Mouse (Mus musculus): ENCODE data around the gene Ets1. TPM values are rescaled to one million over a fixed set of nuclear protein-coding genes. Genes with fewer than 3 reads are reported as not detected.

Gene Ets1
- polyA plus RNA-seq, 1 experiment from 2014 or later, result 115 TPM

GRCm38 (mm10) chr9:32740751-32741387 lies 104.8 kb downstream of the Ets1 start:
- H3K4me1 ChIP-seq (replicated peaks; ENCODE audit: control insufficient read depth, insufficient read depth, low read length), result peaks cover 20% of the 10 kb centered on the region
- no peak overlapping the region for H3K9ac ChIP-seq (ENCODE audit: low read length)
- ATAC-seq (ENCODE audit: low read depth), result peak; percentile 21; the same call in 1 of the 2 replicates
- H3K9me3 ChIP-seq (ENCODE audit: control insufficient read depth, low read length), result no peaks in the 10 kb centered on the region
- no peak overlapping the region for H3K4me3 ChIP-seq (ENCODE audit: low read length)
- H3K36me3 ChIP-seq (ENCODE audit: control insufficient read depth, insufficient read depth, low read length), result peaks cover 32% of the 10 kb centered on the region
- WGBS, result 52% methylated on average over 12 of the region's 12 CpGs
- no peak overlapping the region for H3K4me2 ChIP-seq (ENCODE audit: low read depth, low read length)
- no peaks in the 10 kb centered on the region for H3K27me3 ChIP-seq (ENCODE audit: control insufficient read depth, insufficient read depth, low read depth, low read length)
- H3K27ac ChIP-seq (ENCODE audit: low read length), result no peak overlapping the region

GRCm38 (mm10) chr9:32741681-32742080 lies 105.7 kb downstream of the Ets1 start:
- Histone ChIP-seq H3K27ac (ENCODE audit: low read length) (no peak overlapping the region), H3K27me3 (ENCODE audit: control insufficient read depth, insufficient read depth, low read depth, low read length) (no peaks in the 10 kb centered on the region), H3K4me3 (ENCODE audit: low read length) (no peak overlapping the region), H3K36me3 (ENCODE audit: control insufficient read depth, insufficient read depth, low read length) (peaks cover 30% of the 10 kb centered on the region), H3K9me3 (ENCODE audit: control insufficient read depth, low read length) (no peaks in the 10 kb centered on the region), H3K4me1 (replicated peaks; ENCODE audit: control insufficient read depth, insufficient read depth, low read length) (peaks cover 22% of the 10 kb centered on the region), H3K9ac (ENCODE audit: low read length) (no peak overlapping the region), H3K4me2 (ENCODE audit: low read depth, low read length) (no peak overlapping the region)
- no peak for ATAC-seq (ENCODE audit: low read depth)
- 87% methylated on average over 2 of the region's 2 CpGs for WGBS

- Histone ChIP-seq H3K4me1 (replicated peaks; ENCODE audit: control insufficient read depth, insufficient read depth, low read length) (peaks cover 22% of the 10 kb centered on the region), H3K4me3 (ENCODE audit: low read length) (no peak overlapping the region), H3K36me3 (ENCODE audit: control insufficient read depth, insufficient read depth, low read length) (peaks cover 22% of the 10 kb centered on the region), H3K4me2 (ENCODE audit: low read depth, low read length) (no peak overlapping the region), H3K9ac (ENCODE audit: low read length) (no peak overlapping the region), H3K27me3 (ENCODE audit: control insufficient read depth, insufficient read depth, low read depth, low read length) (no peaks in the 10 kb centered on the region), H3K27ac (ENCODE audit: low read length) (peak overlapping the region; percentile 36; the same call in 1 of the 2 replicates), H3K9me3 (ENCODE audit: control insufficient read depth, low read length) (no peaks in the 10 kb centered on the region)
- no peak for ATAC-seq (ENCODE audit: low read depth)
- WGBS, result 40% methylated on average over 8 of the region's 8 CpGs
These were observed 107.1 kb downstream of the Ets1 start for GRCm38 (mm10) chr9:32743157-32743556.

- Histone ChIP-seq H3K27ac (ENCODE audit: low read length) (0 out of 2 replicates have a peak overlapping the region, but pooled peaks have one; percentile 36), H3K36me3 (ENCODE audit: control insufficient read depth, insufficient read depth, low read length) (peaks cover 19% of the 10 kb centered on the region), H3K4me1 (replicated peaks; ENCODE audit: control insufficient read depth, insufficient read depth, low read length) (peaks cover 22% of the 10 kb centered on the region), H3K9ac (ENCODE audit: low read length) (no peak overlapping the region), H3K4me2 (ENCODE audit: low read depth, low read length) (no peak overlapping the region), H3K4me3 (ENCODE audit: low read length) (no peak overlapping the region), H3K9me3 (ENCODE audit: control insufficient read depth, low read length) (no peaks in the 10 kb centered on the region), H3K27me3 (ENCODE audit: control insufficient read depth, insufficient read depth, low read depth, low read length) (no peaks in the 10 kb centered on the region)
- ATAC-seq (ENCODE audit: low read depth), result no peak
- WGBS, result 55% methylated on average over 9 of the region's 9 CpGs
These were observed 107.7 kb downstream of the Ets1 start for GRCm38 (mm10) chr9:32743642-32744161.

DNA sequence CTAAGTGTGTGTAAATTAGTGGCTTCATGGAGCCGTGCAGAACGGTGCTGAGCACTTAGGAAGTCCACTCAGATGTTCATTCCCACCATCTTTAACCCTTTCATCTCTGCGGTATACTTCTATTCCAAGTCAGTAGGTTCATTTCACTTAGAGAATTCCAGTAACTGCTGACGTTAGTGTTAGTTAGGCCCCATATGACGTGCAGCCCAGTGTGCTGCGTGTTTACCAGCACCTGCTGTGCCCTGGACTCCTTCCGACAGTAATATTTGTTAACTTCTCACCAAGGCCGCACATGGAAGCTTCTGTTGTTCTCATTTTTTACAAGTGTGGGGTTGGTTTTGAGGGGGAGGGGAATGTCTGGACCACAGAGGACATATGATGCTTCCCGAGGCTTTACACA lies 108.3 kb downstream of the Ets1 start:
- H3K9me3 ChIP-seq (ENCODE audit: control insufficient read depth, low read length), result no peaks in the 10 kb centered on the region
- no peak overlapping the region for H3K4me3 ChIP-seq (ENCODE audit: low read length)
- no peak overlapping the region for H3K4me2 ChIP-seq (ENCODE audit: low read depth, low read length)
- H3K36me3 ChIP-seq (ENCODE audit: control insufficient read depth, insufficient read depth, low read length), result peaks cover 14% of the 10 kb centered on the region; the same call in 1 of the 2 replicates
- ATAC-seq (ENCODE audit: low read depth), result no peak
- no peak overlapping the region for H3K9ac ChIP-seq (ENCODE audit: low read length)
- 55% methylated on average over 9 of the region's 9 CpGs for WGBS
- H3K4me1 ChIP-seq (replicated peaks; ENCODE audit: control insufficient read depth, insufficient read depth, low read length), result peaks cover 22% of the 10 kb centered on the region
- H3K27me3 ChIP-seq (ENCODE audit: control insufficient read depth, insufficient read depth, low read depth, low read length), result no peaks in the 10 kb centered on the region
- H3K27ac ChIP-seq (ENCODE audit: low read length), result no peak overlapping the region

DNA sequence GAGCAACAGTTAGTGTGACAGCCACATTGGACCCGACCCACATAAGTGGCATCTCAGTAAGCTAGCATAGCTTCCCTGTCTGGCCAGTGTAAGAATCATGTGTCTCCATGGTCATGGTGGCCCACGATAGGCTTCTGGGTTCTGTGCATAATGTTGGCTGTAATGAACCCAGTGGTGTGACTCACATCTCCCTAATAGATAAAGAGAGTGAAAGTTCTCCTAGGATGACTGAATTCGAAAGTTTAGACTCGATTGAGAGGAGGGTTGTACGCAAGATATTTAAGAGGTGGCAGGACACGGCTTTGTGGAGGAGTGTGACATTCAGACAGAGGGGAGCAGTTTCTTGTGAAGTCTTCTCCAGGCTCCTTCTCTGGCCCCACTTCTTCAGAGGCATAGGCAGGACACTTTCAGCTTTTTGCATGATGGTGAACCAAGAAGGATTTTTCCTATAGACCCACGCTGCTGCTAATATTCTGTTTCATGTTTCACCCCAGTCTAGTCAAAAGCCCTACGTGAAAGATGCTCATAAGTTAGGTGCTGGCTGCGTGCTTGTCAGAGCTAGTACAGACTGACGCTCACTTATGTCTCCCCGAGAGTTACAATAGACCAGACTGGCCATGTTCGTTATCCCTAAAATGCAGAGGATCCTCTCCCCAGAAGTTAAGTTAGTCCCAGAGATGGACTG lies 109.2 kb downstream of the Ets1 start:
- H3K9me3 ChIP-seq (ENCODE audit: control insufficient read depth, low read length), result no peaks in the 10 kb centered on the region
- H3K27me3 ChIP-seq (ENCODE audit: control insufficient read depth, insufficient read depth, low read depth, low read length), result no peaks in the 10 kb centered on the region
- H3K27ac ChIP-seq (ENCODE audit: low read length), result no peak overlapping the region
- no peak overlapping the region for H3K4me2 ChIP-seq (ENCODE audit: low read depth, low read length)
- ATAC-seq (ENCODE audit: low read depth), result no peak
- 82% methylated on average over 12 of the region's 12 CpGs for WGBS
- H3K9ac ChIP-seq (ENCODE audit: low read length), result no peak overlapping the region
- peaks cover 19% of the 10 kb centered on the region for H3K36me3 ChIP-seq (ENCODE audit: control insufficient read depth, insufficient read depth, low read length)
- H3K4me3 ChIP-seq (ENCODE audit: low read length), result no peak overlapping the region
- H3K4me1 ChIP-seq (replicated peaks; ENCODE audit: control insufficient read depth, insufficient read depth, low read length), result peaks cover 22% of the 10 kb centered on the region

- Histone ChIP-seq H3K27ac (ENCODE audit: low read length) (peak overlapping the region; percentile 65; the same call in 1 of the 2 replicates), H3K4me2 (ENCODE audit: low read depth, low read length) (no peak overlapping the region; the same call in 1 of the 2 replicates), H3K4me1 (replicated peaks; ENCODE audit: control insufficient read depth, insufficient read depth, low read length) (peaks cover 15% of the 10 kb centered on the region; the same call in 1 of the 2 replicates), H3K9me3 (ENCODE audit: control insufficient read depth, low read length) (no peaks in the 10 kb centered on the region), H3K4me3 (ENCODE audit: low read length) (no peak overlapping the region), H3K9ac (ENCODE audit: low read length) (no peak overlapping the region), H3K27me3 (ENCODE audit: control insufficient read depth, insufficient read depth, low read depth, low read length) (no peaks in the 10 kb centered on the region), H3K36me3 (ENCODE audit: control insufficient read depth, insufficient read depth, low read length) (peaks cover 14% of the 10 kb centered on the region)
- ATAC-seq (ENCODE audit: low read depth), result peak; percentile 68
- 63% methylated on average over 8 of the region's 8 CpGs for WGBS
These were observed 110.0 kb downstream of the Ets1 start for GRCm38 (mm10) chr9:32745998-32746397.

- Histone ChIP-seq H3K27ac (ENCODE audit: low read length) (peak overlapping the region; percentile 65; the same call in 1 of the 2 replicates), H3K27me3 (ENCODE audit: control insufficient read depth, insufficient read depth, low read depth, low read length) (no peaks in the 10 kb centered on the region), H3K4me1 (replicated peaks; ENCODE audit: control insufficient read depth, insufficient read depth, low read length) (peaks cover 13% of the 10 kb centered on the region; the same call in 1 of the 2 replicates), H3K36me3 (ENCODE audit: control insufficient read depth, insufficient read depth, low read length) (peaks cover 14% of the 10 kb centered on the region), H3K4me2 (ENCODE audit: low read depth, low read length) (no peak overlapping the region), H3K9me3 (ENCODE audit: control insufficient read depth, low read length) (no peaks in the 10 kb centered on the region), H3K4me3 (ENCODE audit: low read length) (no peak overlapping the region), H3K9ac (ENCODE audit: low read length) (no peak overlapping the region)
- 65% methylated on average over 6 of the region's 6 CpGs for WGBS
- no peak for ATAC-seq (ENCODE audit: low read depth)
These were observed 110.6 kb downstream of the Ets1 start for GRCm38 (mm10) chr9:32746615-32747014.

DNA sequence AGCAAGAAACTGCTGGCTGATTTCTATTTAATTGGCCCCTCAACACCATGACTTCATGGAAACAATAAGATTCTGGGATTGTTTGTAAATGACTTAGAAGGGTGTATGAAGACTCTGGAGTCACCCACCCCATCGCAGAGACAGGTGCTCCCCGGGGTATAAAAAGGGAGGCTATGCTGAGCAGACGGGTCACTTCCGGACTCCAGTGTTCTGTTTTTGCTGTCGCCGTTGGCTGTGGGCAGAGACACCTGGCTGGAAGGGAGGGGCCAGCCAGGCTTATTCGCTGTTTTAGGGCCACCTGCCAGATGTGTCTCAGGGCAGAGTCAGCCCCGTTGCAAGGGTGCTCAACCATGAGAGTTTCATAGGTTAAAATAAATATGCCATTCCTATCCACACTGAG lies 111.6 kb downstream of the Ets1 start:
- Histone ChIP-seq H3K4me1 (replicated peaks; ENCODE audit: control insufficient read depth, insufficient read depth, low read length) (peaks cover 12% of the 10 kb centered on the region; the same call in 1 of the 2 replicates), H3K27me3 (ENCODE audit: control insufficient read depth, insufficient read depth, low read depth, low read length) (no peaks in the 10 kb centered on the region), H3K4me3 (ENCODE audit: low read length) (no peak overlapping the region), H3K4me2 (ENCODE audit: low read depth, low read length) (no peak overlapping the region), H3K27ac (ENCODE audit: low read length) (no peak overlapping the region), H3K9ac (ENCODE audit: low read length) (no peak overlapping the region), H3K9me3 (ENCODE audit: control insufficient read depth, low read length) (no peaks in the 10 kb centered on the region), H3K36me3 (ENCODE audit: control insufficient read depth, insufficient read depth, low read length) (peaks cover 16% of the 10 kb centered on the region)
- ATAC-seq (ENCODE audit: low read depth), result no peak
- WGBS, result 77% methylated on average over 8 of the region's 8 CpGs
